Mouse (Mus musculus) stomach, embryonic 16.5 days (tissue): ENCODE measurements around the gene Fbxo34. TPM values are rescaled to one million over a fixed set of nuclear protein-coding genes. Genes with fewer than 3 reads are reported as not detected.
A peak's percentile ranks its signal among the peaks of the same experiment; 100 is the strongest.

Experiments
- ATAC-seq: fragments of 200-750 bp; cut with Nextera tagmentation; 2 replicates; pipeline ENCODE4 v1.8.0; 2017; ENCODE audit warnings: moderate number of reproducible peaks, moderate TSS enrichment; ENCODE audit not compliant: insufficient read depth, low FRiP score
- H3K27ac ChIP-seq: fragments of 300-500 bp; sonication (generic); 2 replicates; pipeline ENCODE4 v1.5.1; 2014; ENCODE audit warnings: low read length
- H3K27me3 ChIP-seq: fragments of 300-500 bp; sonication (generic); 2 replicates; pipeline ENCODE4 v1.6.1; 2014; ENCODE audit warnings: low read length, control low read depth, mixed read lengths; ENCODE audit not compliant: control insufficient read depth, insufficient read depth
- H3K36me3 ChIP-seq: fragments of 300-500 bp; sonication (generic); 2 replicates; pipeline ENCODE4 v1.6.1; 2014; ENCODE audit warnings: low read length; ENCODE audit not compliant: control insufficient read depth, insufficient read depth
- H3K4me1 ChIP-seq: fragments of 300-500 bp; sonication (generic); 2 replicates; pipeline ENCODE4 v1.6.1; 2014; ENCODE audit warnings: low read length, control low read depth, mixed read lengths; ENCODE audit not compliant: control insufficient read depth, insufficient read depth
- H3K4me2 ChIP-seq: fragments of 300-500 bp; sonication (generic); 2 replicates; pipeline ENCODE4 v1.6.1; 2014; ENCODE audit warnings: low read depth, low read length, mixed read lengths
- H3K4me3 ChIP-seq: fragments of 300-500 bp; sonication (generic); replicated peaks from 2 replicates; pipeline ENCODE4 v1.5.1; 2014; ENCODE audit warnings: mild to moderate bottlenecking, low read length
- H3K9ac ChIP-seq: fragments of 300-500 bp; sonication (generic); 2 replicates; pipeline ENCODE4 v1.6.1; 2014; ENCODE audit warnings: low read length
- H3K9me3 ChIP-seq: fragments of 300-500 bp; sonication (generic); replicated peaks from 2 replicates; pipeline ENCODE4 v1.6.1; 2016; ENCODE audit warnings: low read length, control low read depth; ENCODE audit not compliant: control insufficient read depth
- WGBS: fragments of 180-500 bp; shearing (Covaris S2); extraction: QIAGEN DNeasy Blood & Tissue Kit; methylation state at CpG from one replicate; pipeline ENCODE4 v1.1.7; 2014; 5-methylcytosine and 5-hydroxymethylcytosine counted together
- polyA plus RNA-seq: library from polyadenylated mRNA; unstranded; fragments of >200 nt; fragmentation: Nextera tagmentation; extraction: Ambion mirVana; gene quantifications from 2 replicates; pipeline ENCODE4 v1.2.1, GENCODE M21; 2015

The Fbxo34 gene
- polyA plus RNA-seq, 1 experiment from 2014 or later = 20.4 TPM

DNA sequence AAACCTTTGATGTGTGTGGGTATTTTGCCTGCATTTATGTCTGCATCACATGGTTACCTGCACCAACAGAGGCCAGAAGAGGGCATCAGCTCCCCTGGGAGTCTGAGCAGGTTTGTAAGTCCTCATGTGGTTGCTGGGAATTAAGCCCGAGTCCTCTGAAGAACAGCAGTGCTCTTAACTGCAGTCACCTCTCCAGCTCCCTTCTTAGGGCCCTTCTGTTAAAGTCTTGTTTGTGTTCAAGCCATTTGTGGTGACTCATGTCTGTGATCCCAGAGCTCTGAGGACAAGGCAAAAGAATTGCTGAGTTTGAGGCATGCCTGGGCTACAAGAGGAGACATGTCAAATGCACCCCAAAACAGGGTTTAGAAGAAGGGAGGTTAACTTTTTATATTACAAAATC is 82.3 kb downstream of the Fbxo34 start:
- Histone ChIP-seq H3K4me3 (no peak overlapping the region), H3K27ac (peak overlapping the region; percentile 8; the same call in 1 of the 2 replicates), H3K27me3 (no peaks in the 10 kb centered on the region), H3K9me3 (no peaks in the 10 kb centered on the region), H3K4me2 (no peak overlapping the region), H3K36me3 (no peaks in the 10 kb centered on the region), H3K9ac (no peak overlapping the region), H3K4me1 (peaks cover 21% of the 10 kb centered on the region)
- whole genome bisulfite sequencing = 58% methylated on average over 1 of the region's 1 CpGs
- no peak for ATAC-seq

DNA sequence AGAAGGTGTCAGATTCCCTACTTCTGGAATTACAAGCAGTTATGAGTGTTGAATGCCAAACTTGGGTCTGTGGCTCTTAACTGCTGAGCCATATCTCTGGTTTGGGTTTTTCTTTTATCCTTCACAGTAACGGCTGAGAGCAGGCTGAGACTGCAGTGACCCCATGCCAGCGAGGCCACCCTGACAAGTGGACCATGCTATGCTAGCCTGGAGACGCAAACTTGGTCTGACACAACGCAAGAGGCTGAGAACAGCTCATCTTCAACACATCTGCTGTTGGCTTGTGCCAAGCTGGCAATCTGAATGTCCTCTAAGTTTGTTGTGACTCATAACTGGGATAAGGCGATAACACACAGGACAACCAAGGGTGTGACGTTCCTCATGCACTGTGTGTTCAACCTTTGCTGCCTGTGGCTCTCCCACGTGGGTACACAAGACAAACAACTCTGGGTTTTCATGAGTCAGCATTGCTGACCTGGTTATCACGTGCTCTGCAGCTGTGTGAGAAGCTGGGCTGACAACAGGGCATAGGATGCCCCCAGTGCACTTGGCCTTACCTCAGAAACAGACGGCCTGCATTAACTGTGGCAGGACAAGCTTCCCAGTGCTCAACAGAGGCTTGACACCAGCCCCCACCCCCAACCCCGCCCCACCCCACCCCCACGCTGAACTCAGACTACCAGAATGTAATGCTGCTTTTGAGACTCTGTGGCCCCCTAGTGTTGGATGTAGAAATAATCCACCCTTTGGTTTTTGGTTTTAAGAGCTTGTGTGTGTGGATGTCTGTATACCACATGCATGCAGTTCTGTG is 83.3 kb downstream of the Fbxo34 start:
- no peak overlapping the region for H3K9ac ChIP-seq
- WGBS = 31% methylated on average over 11 of the region's 11 CpGs
- no peak overlapping the region for H3K4me3 ChIP-seq
- H3K27ac ChIP-seq = peak overlapping the region; percentile 50
- peak; percentile 93 for ATAC-seq
- H3K4me1 ChIP-seq = peaks cover 18% of the 10 kb centered on the region
- no peaks in the 10 kb centered on the region for H3K27me3 ChIP-seq
- no peaks in the 10 kb centered on the region for H3K9me3 ChIP-seq
- H3K36me3 ChIP-seq = no peaks in the 10 kb centered on the region
- H3K4me2 ChIP-seq = peak overlapping the region; percentile 31; the same call in 1 of the 2 replicates

DNA sequence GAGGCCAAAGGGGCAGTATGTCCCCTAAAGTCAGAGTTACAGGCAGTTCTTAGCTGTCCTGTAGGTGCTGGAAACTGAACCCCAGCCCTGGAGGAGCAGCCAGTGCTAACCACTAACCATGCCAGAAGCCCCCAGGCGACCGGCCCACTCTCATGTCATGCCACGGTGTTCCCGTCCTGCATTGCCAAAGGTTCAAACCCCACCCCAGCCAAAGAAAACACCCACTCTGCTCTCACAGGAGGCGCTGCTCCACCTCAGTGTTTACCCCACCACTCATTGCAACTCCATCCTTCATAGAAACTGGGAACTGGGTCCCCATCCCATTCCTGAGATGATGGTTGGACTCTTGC is 83.9 kb downstream of the Fbxo34 start:
- 86% methylated on average over 5 of the region's 5 CpGs for WGBS
- H3K4me2 ChIP-seq = no peak overlapping the region
- H3K36me3 ChIP-seq = no peaks in the 10 kb centered on the region
- no peaks in the 10 kb centered on the region for H3K9me3 ChIP-seq
- no peak overlapping the region for H3K9ac ChIP-seq
- no peak for ATAC-seq
- H3K4me3 ChIP-seq = no peak overlapping the region
- peaks cover 18% of the 10 kb centered on the region for H3K4me1 ChIP-seq
- H3K27ac ChIP-seq = peak overlapping the region; percentile 10; the same call in 1 of the 2 replicates
- H3K27me3 ChIP-seq = no peaks in the 10 kb centered on the region

DNA sequence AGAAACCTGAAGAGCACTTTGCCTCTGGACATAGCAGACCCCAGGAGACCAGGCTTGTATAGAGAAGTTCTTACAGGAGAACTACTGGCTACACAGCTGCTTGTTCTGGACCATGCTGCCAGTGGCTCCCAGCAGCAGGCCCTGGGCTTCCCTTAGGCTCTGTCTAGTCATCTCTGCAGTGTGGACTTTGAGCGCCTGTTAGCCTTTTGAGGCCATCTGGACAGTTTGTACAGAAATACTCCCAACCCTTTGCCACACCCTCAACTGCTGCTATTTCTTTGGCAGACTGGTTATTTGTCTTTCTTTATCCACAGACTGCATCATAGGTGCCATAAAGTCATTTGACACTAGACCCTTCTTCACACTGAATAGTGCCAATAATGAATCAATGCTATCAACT is 84.9 kb downstream of the Fbxo34 start:
- ATAC-seq = no peak

DNA sequence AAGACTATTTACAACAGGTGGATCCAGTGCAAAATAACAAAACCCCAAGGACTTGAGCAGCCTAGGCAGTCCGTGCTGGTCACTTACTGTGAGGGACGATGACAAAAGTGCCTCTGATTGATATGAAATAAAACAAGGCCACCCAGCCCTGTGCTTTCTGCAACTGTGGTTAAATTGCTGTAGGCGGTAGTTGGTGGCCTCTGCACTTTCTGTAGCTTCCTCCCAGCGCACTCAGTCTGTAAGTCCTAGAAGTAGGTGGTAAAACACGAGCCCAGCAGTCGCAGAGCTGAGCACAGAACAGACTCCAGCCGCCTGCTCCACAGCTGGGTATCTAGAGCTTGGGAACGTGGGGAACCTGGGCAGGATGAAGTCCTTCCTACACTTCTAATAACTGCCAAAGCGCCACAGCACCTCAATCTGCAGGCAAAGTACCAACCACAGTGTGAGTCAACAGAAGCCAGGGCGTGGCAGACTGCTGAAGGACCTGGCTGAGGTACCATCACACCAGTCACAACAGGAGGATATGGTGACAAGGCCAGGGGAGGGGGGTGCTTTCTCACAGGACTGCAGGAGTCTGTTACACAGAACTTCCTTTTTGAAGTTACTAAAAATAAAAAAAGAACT is 91.2 kb downstream of the Fbxo34 start:
- Histone ChIP-seq H3K4me2 (no peak overlapping the region), H3K27ac (no peak overlapping the region), H3K9ac (no peak overlapping the region), H3K9me3 (no peaks in the 10 kb centered on the region), H3K36me3 (0 out of 2 replicates have a peak, but pooled peaks cover 10% of the 10 kb centered on the region), H3K4me1 (no peaks in the 10 kb centered on the region), H3K4me3 (no peak overlapping the region), H3K27me3 (no peaks in the 10 kb centered on the region)
- no peak for ATAC-seq
- 85% methylated on average over 10 of the region's 10 CpGs for WGBS

More for the DNA sequence above, 84.9 kb downstream of the Fbxo34 start:
- Histone ChIP-seq H3K4me2 (no peak overlapping the region), H3K9me3 (no peaks in the 10 kb centered on the region), H3K4me3 (no peak overlapping the region), H3K9ac (no peak overlapping the region), H3K4me1 (peaks cover 18% of the 10 kb centered on the region), H3K27me3 (no peaks in the 10 kb centered on the region), H3K36me3 (0 out of 2 replicates have a peak, but pooled peaks cover 7% of the 10 kb centered on the region), H3K27ac (no peak overlapping the region)
- 81% methylated on average over 1 of the region's 1 CpGs for whole genome bisulfite sequencing

DNA sequence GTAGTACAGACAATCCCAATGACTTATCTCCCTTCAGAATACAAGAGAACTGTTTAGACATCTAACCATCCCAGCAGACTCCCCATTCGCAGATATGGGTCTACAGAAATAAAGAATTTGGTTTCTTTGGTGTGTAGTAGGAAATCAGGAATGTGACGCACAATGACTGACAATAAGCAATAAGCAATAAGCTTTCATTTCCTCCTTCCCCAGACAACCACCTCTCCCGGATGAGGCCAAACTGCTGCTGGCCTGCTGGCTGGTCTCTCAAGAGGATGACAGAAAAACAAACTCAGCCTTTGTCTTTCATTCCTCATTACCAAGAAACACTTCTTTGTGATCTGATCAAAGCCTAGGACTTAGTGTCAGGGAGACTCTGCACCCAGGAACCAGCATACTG is 92.1 kb downstream of the Fbxo34 start:
- Histone ChIP-seq H3K9me3 (no peaks in the 10 kb centered on the region), H3K36me3 (0 out of 2 replicates have a peak, but pooled peaks cover 10% of the 10 kb centered on the region), H3K4me3 (no peak overlapping the region), H3K27ac (no peak overlapping the region), H3K9ac (no peak overlapping the region), H3K4me1 (no peaks in the 10 kb centered on the region), H3K27me3 (no peaks in the 10 kb centered on the region), H3K4me2 (no peak overlapping the region)
- 87% methylated on average over 3 of the region's 3 CpGs for WGBS
- ATAC-seq = no peak

DNA sequence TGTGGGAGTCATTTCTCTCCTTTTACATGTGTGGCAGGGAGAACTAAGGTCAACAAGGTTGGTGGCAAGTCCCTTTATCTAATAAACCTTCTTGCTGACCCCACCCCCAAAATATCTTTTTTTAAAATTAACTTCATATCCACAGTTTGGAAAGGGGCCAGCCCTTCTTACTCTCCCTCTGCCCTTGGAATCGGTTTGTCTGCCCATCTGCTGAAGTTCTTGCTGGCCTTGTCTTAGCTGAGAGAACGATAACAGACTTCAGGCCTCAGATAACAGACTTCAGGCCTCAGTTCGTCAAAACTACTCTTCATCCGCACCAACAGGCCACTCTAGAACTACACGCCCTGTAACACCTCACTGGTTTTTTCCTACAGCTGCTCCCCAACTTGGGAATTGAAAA is 94.1 kb downstream of the Fbxo34 start:
- H3K4me1 ChIP-seq = no peaks in the 10 kb centered on the region
- H3K9me3 ChIP-seq = no peaks in the 10 kb centered on the region
- no peak overlapping the region for H3K4me3 ChIP-seq
- no peak for ATAC-seq
- H3K9ac ChIP-seq = no peak overlapping the region
- no peak overlapping the region for H3K4me2 ChIP-seq
- peaks cover 22% of the 10 kb centered on the region; the same call in 1 of the 2 replicates for H3K36me3 ChIP-seq
- H3K27me3 ChIP-seq = no peaks in the 10 kb centered on the region
- H3K27ac ChIP-seq = no peak overlapping the region
- 78% methylated on average over 5 of the region's 5 CpGs for WGBS

DNA sequence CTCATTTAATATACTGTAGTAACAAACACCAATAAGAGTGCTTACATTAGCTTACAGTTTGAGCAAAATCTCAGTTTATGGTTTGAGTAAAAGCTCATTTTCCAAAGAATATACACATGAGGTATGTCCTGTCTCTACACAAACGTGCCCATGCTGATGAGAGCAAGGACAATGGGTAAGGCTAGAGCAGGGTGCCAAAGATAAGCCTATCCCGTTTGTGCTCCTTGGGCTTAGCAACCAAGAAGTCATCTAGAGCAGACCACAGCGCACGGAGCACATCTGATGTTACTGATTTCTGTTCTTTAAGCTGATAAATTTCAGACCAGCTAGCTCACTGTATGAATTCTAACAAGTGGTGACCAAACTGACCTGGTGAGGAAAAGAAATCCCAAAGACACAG is 94.7 kb downstream of the Fbxo34 start:
- no peak overlapping the region for H3K4me2 ChIP-seq
- H3K27me3 ChIP-seq = no peaks in the 10 kb centered on the region
- 89% methylated on average over 4 of the region's 4 CpGs for WGBS
- H3K4me3 ChIP-seq = no peak overlapping the region
- H3K9ac ChIP-seq = no peak overlapping the region
- H3K9me3 ChIP-seq = no peaks in the 10 kb centered on the region
- H3K27ac ChIP-seq = no peak overlapping the region
- H3K36me3 ChIP-seq = peaks cover 17% of the 10 kb centered on the region; the same call in 1 of the 2 replicates
- ATAC-seq = no peak
- H3K4me1 ChIP-seq = no peaks in the 10 kb centered on the region

DNA sequence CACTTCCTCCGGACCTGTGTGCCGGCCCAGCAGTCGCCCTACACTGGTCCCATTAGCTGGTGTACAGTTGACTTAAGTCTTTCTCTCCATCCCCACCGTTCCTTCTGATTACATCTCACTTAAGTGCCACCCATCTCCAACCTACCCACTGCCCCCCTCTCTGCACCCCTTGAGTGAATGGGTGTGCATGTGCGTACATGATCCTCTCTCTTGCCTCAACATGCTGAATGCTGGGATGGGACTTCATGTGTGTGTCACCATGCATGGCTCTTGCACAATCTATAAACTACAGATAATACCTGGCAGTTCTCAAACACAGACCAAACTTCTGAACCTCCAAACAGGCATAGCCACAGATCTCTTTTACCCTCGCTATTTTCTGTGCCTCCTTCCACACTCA is 101.4 kb downstream of the Fbxo34 start:
- no peak for ATAC-seq
- Histone ChIP-seq H3K36me3 (peaks cover 14% of the 10 kb centered on the region), H3K4me2 (no peak overlapping the region), H3K27me3 (no peaks in the 10 kb centered on the region), H3K4me1 (no peaks in the 10 kb centered on the region), H3K4me3 (no peak overlapping the region), H3K9me3 (no peaks in the 10 kb centered on the region), H3K27ac (no peak overlapping the region), H3K9ac (no peak overlapping the region)
- 91% methylated on average over 6 of the region's 6 CpGs for WGBS
